Mouse (Mus musculus) spleen, embryonic (tissue): ENCODE results near the gene Chd2.

ENCODE experiments used
- CTCF ChIA-PET: fragments of 350-600 bp; sonication (Branson Sonifier 250); formaldehyde crosslinking; loops from one replicate; lab custom pipeline; 2022; lab: Charles Lee

The Chd2 gene

DNA sequence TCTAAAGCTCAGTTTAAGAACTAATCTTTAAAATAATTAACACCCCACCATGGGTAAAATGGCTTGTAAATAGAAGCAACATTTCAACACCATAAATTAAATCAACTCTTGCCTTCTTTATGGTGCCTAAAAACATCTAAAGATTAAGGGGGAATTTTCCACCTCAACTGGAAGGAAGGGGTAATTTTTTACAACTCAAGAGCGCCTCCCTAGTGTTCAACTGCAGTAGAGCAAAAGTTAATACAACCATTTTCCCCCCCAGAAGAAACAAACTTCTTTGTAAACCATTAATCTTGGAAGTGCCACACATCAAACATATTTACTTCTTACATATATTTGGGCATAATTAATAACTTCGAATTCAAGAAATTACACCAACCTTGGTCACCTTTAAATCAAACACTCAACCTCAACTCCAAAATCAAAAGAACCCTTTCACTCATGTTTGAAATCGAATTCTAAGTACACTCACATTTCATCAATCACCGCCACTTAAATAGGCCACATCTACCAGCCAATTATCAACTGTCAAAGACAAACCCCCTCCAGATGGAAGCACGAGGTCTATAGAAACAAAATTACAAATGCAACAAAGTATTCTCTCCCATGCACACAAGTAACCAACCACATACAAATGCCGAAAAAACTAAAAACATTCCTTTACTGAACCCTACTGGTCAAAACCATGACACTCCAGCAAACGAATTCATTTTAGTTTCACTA is 662 bp upstream of the Chd2 start:
- CTCF ChIA-PET = no interaction called here

- CTCF ChIA-PET = interaction anchor here (0.7 to 1.0 kb wide), 3 partner anchors 14 to 34 kb away, joined by 3 to 9 read pairs (median 3); no protein-coding TSS in a partner anchor
These were observed 595 bp downstream of the Chd2 start for GRCm38 (mm10) chr7:73541079-73541390.

GRCm38 (mm10) chr7:73540202-73541078 is 1.2 kb downstream of the Chd2 start:
- CTCF ChIA-PET = interaction anchor here (0.7 to 1.1 kb wide), 3 partner anchors 19 to 72 kb away, joined by 3 to 4 read pairs (median 3); no protein-coding TSS in a partner anchor

- CTCF ChIA-PET = interaction anchor here (0.6 to 1.1 kb wide), 2 partner anchors 34 to 73 kb away, joined by 3 read pairs; no protein-coding TSS in a partner anchor
These were observed 2.4 kb downstream of the Chd2 start for GRCm38 (mm10) chr7:73539116-73539682.

GRCm38 (mm10) chr7:73538424-73539079 is 3.1 kb downstream of the Chd2 start:
- CTCF ChIA-PET = no interaction called here

GRCm38 (mm10) chr7:73537634-73538423 is 3.8 kb downstream of the Chd2 start:
- CTCF ChIA-PET = interaction anchor here (1.0 kb wide), 1 partner anchor 82 kb away, joined by 3 read pairs; no protein-coding TSS in a partner anchor

GRCm38 (mm10) chr7:73537228-73537627 is 4.4 kb downstream of the Chd2 start:
- CTCF ChIA-PET = interaction anchor here (1.0 kb wide), 1 partner anchor 83 kb away, joined by 3 read pairs; no protein-coding TSS in a partner anchor

DNA sequence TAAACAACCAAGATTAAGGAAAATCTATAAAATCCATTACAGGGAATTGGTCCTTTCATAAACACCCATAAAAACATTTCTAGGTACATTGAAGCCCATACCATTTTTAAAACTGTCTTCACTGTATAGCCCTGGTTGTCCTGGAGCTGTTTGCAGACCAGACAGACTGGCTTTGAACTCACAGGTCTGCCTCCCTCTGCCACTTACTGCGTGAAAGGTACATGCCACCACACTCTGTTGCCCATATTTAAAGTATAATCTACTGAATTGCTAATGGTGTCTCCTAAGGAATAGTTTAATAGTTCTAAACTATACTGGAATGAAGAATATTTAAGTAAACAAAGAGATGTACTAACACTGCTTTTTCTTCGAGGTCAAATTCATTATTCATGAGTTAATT is 5.1 kb downstream of the Chd2 start:
- CTCF ChIA-PET = interaction anchor here (1.0 kb wide), 1 partner anchor 83 kb away, joined by 3 read pairs; no protein-coding TSS in a partner anchor

- CTCF ChIA-PET = interaction anchor here (0.6 kb wide), 1 partner anchor 9 kb away, joined by 8 read pairs; no protein-coding TSS in a partner anchor
These were observed 5.8 kb downstream of the Chd2 start for GRCm38 (mm10) chr7:73535861-73536200.

DNA sequence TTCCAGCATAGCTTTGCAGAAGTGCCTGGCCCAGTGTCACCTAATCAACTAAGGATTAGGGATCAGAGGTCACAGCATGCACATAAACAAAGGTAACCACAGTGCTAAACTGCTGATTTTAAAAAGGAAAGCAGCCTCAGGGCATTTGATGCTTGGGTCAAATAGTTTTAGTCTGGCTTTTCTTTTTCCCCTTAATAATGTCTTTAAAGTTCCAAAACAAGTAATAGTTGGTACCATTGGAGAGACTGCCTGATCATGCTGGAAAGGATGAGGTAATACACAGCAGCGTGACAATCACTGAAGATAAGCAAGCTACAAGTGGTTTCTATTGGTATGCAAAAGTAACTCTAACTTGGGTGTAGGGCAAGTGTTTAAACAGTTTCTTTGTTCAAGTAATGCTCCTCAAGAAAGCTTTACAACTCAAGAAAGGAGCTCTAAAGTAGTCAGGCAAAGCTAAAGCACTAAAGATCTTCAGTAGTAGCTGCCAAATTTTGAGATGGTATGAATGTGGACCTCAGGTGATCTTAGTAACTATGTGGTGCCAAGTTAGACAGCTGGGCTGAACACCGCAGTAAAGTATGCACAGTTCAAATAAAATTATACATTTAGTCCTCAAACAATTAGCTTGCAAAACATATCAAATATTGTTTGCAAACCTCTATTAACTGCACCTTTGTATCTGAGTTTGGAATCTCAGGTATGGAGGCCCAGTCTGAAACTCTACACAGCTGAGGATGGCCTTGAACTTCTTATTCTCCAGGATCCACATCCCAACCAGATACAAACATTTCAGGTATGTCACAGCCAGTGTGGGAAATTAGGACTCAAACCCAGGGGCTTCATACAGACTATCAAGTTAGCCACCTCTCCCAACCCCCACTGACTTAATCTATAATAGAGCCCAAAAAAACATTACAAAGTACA is 6.4 kb downstream of the Chd2 start:
- CTCF ChIA-PET = interaction anchor here (0.6 kb wide), 1 partner anchor 10 kb away, joined by 8 read pairs; no protein-coding TSS in a partner anchor

GRCm38 (mm10) chr7:73533457-73533856 is 8.2 kb downstream of the Chd2 start:
- CTCF ChIA-PET = no interaction called here

DNA sequence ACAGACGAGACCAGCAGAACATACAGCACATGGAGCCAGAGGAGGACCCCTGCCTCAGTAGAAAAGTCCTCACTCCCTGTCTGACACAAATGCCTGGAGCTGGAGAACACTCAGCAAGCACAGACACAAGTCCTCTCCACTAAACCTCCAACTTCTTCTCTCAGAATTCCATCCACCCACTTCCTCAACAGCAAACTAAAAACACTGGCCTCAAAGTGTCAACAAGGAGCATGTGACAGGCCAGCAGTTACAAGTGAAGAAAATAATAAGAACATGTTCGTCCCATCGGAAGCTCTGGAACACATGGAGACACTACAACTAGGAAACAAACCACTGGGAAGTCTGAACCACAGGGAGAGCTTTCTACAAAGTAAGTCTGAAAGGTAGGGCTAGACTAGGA is 8.7 kb downstream of the Chd2 start:
- CTCF ChIA-PET = no interaction called here

- CTCF ChIA-PET = interaction anchor here (0.7 to 0.8 kb wide), 2 partner anchors 23 to 87 kb away, joined by 3 to 6 read pairs; no protein-coding TSS in a partner anchor
These were observed 9.5 kb downstream of the Chd2 start for GRCm38 (mm10) chr7:73532139-73532538.

DNA sequence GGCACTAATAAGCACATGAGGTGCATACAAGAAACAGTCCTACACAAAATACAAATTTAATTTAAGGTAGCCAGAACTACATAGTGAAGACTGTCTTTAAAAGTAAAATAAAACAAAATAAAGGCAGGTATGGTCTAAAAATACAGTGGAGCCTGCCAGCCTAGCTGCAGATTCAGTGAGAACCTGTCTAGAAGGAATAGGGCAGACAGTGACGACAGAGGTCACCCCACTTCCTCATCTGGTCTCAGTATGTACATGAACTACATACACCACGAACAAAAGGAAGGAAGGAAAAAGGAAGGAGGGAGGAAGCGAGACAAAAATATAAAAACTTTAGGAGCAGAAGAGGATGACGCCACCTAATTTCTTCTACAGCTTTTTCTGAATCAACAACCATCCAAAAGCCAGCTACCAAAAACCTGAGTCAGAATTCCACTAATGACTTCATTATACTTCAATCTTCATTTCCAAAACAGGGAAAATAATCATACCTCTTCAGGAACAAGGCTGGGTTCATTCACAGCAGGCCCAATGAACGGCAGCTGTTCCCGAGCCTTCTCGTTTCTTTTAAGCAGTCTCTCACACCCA is 10.0 kb downstream of the Chd2 start:
- CTCF ChIA-PET = interaction anchor here (0.8 to 1.3 kb wide), 2 partner anchors 10 to 88 kb away, joined by 3 to 6 read pairs; no protein-coding TSS in a partner anchor

DNA sequence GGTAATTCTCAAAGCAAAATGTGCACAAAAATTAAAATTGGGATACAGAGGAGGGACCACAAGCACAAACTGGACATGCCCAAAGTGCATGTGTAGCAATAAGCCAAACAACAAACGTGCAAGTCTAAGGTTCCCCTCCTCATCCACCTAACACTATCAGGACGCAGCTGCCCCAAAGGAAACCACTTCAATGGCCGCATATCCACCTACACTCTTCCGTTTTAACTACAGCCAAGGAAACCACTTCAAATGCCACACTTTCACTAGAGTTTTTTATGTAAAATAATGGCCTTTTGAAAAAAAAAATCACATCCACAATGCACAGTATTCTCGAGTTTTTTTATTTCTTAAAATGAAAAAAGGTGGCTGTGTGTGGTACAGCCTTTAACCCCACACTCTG is 10.8 kb downstream of the Chd2 start:
- CTCF ChIA-PET = interaction anchor here (1.3 kb wide), 1 partner anchor 9 kb away, joined by 3 read pairs; no protein-coding TSS in a partner anchor

DNA sequence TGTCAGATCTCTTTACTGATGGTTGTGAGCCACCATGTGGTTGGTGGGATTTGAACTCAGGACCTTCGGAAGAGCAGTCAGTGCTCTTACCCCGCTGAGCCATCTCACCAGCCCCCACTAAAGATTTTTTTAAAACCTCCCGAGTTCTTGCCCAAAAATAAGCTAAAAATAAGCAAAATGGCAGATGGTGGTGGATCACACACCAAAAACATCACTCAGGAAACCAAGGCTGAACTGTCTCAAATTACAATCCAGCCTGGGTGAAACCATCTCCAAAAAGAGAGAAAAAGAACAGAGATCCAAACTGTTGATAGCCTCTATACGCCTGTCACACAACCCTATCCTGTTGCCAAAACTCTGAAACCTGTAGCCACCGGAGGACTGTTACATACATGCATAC is 11.5 kb downstream of the Chd2 start:
- CTCF ChIA-PET = no interaction called here

DNA sequence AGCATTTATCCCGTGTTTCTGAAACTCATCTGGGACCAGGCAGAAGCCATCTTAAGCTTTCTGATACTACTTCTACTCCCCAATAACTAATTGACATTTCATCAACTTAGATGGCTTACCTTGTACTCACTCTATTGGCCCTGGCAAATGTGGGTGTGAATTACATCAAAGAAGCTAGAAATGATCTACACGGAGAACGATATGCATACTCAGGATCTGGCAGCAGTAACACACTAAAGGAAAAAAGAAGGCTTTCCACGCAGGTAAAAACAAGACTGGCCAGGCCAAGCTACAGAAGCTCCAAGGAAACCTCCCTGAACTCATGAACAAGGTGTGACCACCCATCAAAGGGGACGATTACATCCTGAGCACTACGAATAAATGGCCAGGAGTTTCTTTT is 12.4 kb downstream of the Chd2 start:
- CTCF ChIA-PET = interaction anchor here (1.2 kb wide), 1 partner anchor 24 kb away, joined by 5 read pairs; no protein-coding TSS in a partner anchor

DNA sequence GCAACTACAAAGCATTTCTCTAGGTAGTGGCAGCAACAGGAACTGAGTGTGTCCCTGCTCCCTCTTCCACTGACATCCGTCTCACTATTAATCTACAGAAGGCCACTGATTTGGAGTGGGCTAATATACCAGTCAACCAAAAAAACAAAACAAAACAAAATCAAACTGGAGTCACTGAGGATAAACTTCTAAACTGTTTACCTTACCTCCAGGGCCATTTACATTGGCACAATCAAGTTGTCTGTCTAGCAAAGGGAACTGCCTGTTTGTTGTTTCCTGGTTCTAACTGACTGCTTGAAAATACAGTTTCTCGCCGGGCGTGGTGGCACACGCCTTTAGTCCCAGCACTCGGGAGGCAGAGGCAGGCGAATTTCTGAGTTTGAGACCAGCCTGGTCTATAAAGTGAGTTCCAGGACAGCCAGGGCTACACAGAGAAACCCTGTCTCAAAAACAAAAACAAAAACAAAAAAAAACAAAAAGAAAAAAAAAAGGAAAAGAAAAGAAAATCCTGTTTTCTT is 13.2 kb downstream of the Chd2 start:
- CTCF ChIA-PET = interaction anchor here (1.2 kb wide), 1 partner anchor 25 kb away, joined by 5 read pairs; no protein-coding TSS in a partner anchor
